Mouse (Mus musculus) heart, postnatal 14 days (tissue): ENCODE measurements at regions not wholly inside any gene's neighbourhood (a gene's known extent, or its start where the extent isn't known, plus 50 kb on each side); places are given as distances from the start of the nearest gene placed in this dataset.

Experiments
- DNase-seq, 2 experiments: peaks; one replicate each; pipeline ENCODE4 v3.0.0; 2021 to 2022
- intact Hi-C: fragments of 180-260 bp; cut with DNase I; formaldehyde crosslinking; loops from one replicate; pipeline ENCODE4 v1.15.1; 2025

DNA sequence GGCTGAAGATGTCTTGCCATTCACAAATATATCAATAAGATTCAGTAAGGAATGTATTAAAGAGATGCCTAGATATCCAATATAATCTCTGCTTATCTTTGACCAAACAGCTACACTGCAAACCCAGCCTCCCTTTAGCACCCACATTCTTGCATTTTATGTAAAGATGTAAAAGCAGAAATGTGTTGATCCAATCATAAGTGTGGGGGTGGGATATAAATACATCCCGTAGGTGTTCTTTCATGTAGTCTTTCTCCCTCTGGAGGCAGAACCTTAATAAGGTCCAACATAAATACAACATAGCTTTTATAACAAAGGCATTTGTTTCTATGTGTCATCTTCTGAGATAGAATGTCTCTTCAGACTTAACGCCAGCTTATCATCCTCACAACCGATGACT lies 637.1 kb upstream of the Flrt2 start:
- intact Hi-C loops, result no loop called here
- DNase-seq, result no peak

DNA sequence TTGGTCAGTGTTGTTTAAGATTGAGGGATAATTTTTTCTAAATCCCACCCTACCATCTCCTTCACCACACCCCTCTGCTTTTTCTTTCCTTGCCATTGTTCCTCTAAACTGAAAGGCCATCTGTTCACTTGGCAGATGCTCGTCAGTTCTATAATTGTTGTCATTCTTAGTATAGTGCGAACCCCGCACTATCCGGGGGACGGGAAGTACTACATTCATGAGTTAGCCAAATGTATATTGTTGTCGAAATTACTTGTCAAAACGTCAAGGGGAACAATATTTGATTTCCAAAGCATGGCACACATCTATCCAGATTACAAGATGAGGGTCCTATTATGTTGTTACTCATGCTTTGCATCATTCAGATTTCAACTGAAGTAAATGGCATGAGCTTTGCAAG lies 635.1 kb upstream of the Flrt2 start:
- no peak for DNase-seq
- intact Hi-C loops, result no loop called here

DNA sequence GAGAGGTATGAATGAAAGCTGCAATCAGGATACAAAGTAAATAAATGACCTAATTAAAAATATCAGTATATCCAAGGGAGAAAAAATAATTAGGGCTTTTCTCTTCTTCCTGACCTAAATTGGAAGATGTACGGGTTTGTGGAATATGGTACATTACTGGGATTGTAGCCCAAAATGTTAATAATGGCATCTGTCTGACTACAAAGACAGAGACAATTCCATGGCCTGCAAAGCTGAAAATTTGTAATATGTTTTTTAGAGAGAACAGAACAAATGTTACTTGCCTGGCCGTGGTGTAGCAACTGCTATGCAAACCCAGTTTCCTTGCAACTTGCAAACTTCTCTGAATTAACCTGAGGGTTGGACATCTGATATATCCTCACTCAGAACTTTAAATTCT lies 632.6 kb upstream of the Flrt2 start:
- no peak for DNase-seq
- intact Hi-C loops, result no loop called here

DNA sequence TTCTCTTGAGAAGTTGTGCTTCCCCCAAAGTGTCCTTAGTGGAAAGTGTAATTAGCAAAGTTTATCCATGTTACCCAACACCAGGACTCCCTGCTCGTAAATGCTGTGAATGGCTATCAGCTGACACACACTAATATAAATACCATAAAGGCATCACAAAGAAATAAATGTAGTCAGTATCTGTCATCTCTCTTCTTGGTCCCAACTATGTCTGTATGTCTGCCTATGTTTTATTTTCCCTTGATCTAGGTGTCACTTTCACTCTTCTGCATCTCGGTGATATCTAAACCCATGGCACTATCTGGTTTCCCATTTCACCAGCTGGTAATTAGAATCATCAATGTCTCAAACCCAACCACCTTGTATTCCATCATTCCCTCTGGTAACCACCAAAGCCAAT lies 619.7 kb upstream of the Flrt2 start:
- intact Hi-C loops, result no loop called here
- no peak for DNase-seq

DNA sequence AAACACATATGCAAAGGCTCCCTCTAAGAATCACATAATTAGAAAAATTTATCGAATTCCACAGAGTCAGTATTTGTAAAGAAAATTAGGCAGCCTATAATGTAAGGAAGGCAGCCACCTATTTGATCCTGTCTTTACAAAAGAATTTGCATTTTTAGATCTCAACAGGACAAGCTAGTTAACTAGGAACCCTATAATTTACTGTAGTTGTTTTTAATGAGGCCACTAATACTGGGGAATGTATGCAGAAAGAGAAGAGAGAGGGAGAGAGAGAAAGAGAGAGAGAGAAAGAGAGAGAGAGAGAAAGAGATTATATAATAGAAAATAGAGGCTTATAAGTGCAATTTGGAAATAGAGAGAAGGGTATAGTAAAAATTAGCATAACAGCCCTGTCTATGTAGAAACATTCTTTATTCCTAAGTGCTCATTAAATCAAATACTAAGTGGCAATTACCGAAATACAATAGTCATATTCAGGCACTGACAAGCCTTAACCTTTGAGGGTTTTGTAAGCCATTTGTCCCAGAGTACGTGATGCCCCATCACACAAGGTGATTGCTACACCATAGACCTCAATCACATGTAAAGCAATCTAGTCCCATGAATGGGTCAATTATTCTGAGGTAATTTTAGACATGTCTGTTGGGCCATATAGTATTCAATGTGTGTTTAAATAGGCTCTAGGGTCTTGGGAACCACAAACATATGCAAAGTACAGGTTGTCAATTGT lies 572.6 kb upstream of the Flrt2 start:
- intact Hi-C loops, result no loop called here
- no peak for DNase-seq

DNA sequence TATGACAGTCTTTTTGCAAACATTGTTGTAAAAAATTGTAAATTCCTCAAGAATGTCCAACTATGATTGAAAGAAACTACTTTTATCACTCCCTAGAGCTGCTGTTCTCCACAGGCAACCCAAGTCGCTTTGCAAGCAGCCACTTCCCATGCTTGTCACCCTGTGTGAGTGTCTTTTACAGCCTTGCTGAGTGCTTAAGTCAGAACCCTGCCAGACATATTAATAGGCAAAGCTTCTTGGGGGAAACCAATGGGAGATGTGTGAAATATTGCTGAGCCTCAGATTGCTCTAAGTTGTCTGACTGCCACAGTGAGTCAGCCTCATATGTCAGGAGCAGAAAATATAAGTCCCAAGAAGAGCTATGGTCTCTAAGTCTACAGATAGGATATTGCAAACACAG lies 559.2 kb upstream of the Flrt2 start:
- DNase-seq, result no peak
- intact Hi-C loops, result no loop called here

DNA sequence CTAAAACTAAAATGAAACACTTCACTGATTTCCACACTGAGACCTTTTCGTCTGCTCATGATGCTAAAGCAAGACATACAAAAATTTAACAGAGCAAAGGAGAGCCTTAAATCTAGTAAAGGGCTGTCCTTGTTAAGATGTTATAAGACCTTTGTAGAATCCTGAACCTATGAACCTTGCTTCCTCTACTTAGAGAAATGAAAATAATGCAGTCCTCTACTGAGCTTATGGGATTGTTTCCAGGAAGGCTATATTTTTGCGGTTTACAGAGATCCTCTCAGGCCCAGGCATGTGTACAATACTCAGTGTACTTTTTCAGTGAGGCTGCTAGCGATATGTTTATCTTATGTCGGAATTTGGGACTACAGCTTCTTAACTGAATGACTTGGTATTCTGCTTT lies 558.5 kb upstream of the Flrt2 start:
- DNase-seq, result no peak

DNA sequence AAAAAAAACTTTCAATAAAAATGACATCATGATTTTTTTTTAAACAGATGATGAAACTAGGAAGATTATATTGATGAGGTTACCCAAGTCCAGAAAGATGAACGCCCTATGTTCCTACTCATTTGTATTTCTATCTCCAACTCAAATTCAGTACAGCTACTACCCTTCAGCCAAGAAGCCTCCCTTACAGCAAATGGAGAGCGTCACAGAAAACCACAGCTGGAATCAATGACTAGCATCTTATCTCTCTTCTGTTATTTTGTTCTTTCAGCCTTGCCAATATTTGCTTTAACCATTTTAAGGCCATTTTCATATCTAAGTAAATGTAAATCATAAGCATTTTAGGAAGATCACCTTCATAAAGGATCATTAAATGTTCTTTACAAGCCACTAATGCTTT lies 553.9 kb upstream of the Flrt2 start:
- no peak for DNase-seq
- intact Hi-C loops, result no loop called here

More for the DNA sequence above, 558.5 kb upstream of the Flrt2 start:
- intact Hi-C loops, result no loop called here

DNA sequence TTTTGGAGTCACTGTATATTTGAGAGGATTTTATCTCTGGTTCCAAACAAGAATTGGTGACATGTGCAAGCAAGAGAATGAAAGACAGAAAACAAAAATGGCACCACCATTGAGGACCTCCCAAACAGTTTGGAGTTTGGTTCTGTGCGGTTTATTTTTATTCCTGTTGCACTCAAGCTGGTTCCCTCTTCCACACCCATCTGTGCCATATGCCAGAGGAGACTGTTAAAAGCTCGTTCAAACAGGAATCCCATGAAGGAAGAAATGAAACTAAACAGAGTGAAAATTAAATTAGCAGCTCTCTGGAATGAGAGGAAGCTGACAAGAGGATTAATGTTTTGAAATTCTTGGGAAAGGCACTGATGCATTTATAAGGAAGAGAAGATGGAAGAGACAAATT lies 521.0 kb upstream of the Flrt2 start:
- no peak for DNase-seq
- intact Hi-C loops, result no loop called here

DNA sequence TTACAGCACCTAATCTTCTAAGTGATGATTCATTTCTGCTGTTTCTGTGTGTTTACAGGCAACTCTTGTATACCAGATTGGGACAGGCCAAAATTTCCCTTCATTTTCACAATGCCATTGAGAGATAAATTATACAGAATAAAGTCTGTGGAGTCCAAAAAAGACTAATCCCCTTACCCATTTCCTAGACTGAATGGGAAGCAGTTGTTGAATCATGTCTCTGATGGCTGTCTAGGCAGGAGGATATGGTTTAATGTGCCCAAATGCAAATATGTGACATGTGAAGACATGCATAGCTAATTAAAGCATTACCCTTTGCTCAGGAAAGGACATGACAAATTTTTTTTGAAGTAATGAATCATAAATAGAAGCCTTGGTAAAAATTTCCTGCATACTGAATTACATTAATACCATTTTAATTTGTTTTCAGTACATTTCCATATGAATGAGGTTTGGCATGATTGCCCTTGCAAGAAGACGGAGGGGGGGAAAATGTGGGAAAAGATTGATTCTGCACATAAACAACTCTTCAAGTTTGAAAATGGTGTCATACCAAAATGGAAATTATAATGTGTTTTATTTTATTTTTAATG lies 518.1 kb upstream of the Flrt2 start:
- DNase-seq, result no peak
- intact Hi-C loops, result no loop called here

DNA sequence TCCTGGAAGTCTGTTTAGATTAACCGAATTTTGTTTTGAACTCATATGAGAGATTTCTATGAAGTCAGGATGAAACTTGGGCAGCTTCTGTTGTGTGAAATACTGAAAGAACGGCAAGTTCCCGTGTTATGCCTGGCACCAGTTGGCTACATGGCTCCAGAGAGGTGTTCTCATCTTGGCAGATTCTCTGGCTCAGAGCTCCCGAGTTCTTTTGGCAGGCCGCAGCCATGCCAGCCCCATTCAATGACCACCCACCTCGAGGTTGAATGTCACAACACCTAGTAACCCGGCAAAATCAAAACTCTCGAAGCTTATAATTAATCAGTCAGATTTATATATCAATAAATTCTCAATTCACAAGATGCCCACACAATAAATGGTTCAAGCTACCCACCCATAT lies 489.5 kb upstream of the Flrt2 start:
- no peak for DNase-seq
- intact Hi-C loops, result no loop called here

DNA sequence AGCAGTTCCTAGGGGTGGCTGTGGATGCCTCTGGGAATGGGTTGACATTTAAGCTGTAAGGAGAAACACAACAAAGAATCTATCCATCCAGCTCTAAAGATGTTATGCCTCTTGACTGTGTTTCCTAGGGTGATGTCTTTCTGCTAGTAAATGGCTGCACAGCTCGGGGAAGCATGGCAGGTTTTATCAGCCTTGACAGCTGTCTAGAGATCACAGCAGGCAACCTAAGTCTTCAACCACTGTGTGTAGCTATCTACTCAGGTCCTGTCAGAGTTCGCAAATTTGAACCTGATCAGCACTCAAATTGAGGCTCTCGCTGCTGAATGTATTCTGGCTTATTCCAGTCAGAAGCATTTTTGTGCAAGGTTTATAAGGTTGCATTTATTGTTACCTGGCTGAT lies 486.9 kb upstream of the Flrt2 start:
- intact Hi-C loops, result no loop called here
- no peak for DNase-seq

DNA sequence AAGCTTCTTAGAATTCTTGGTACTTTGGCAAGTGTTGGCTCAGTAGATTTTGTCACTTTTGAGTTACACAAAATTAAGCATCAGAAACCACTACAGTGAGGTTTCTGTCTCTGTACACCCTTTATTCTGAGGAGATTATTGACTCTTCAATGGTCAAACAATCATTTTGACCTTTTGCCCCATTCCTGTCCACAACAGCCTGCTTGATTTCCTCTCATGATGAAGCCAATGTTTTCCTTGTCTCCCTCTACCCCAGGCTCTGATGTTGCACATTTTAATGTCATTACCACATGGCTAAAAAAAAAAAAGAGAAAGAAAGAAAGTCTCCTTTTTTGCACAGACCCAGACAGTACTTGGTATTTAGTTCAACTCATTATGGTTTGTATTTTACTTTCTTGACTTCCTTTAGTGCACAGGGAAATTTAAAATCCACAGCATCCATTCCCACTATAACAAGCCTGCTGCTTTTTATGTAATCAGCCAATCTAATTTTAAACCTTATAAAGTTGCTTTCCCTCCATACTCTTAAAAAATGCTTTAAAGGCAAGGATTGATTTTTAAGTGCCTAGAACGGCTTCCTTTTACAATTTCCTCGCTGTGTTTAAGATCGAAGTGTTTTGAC lies 452.8 kb upstream of the Flrt2 start:
- intact Hi-C loops, result loop anchor here (10.0 kb wide), 1 partner anchor 456 kb away; the partner anchor contains the start of gene Flrt2
- DNase-seq, result no peak

DNA sequence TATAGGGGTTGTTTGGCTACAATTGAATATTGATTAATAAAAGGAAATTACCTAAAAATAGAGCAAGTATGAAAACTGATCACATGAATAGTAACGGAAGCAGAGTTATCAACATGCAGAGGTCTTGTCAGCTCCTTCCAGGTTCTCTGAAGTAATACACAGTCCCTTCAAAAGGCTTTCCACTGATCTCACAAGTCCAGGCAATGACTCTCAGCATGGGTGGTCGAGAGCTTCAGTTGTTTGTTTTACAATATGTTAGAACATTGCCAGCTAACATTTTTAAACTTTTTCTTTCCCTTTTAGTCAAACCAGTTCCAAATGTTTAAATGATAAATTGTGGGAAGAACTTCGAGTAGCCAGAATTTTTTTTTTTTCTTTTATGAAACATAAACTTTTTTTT lies 424.8 kb upstream of the Flrt2 start:
- intact Hi-C loops, result no loop called here
- no peak for DNase-seq

DNA sequence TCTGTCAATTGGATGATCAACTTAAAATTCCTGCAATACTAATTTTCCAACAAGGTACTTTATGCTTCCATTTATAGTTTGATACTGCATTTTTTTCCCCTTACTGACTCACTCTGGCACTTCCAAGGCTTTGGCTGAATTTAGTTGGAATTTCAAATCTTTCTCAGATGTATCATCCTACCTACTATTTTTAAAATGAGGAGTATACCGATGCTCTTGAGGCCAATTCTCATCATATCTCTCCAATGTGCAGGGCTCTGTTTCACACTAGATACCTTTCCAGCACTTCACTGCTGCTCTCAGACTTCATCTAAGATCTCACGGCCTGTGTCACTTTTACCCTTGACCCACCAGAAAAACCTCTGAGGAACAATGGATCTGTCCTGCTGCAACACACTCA lies 386.6 kb upstream of the Flrt2 start:
- intact Hi-C loops, result no loop called here
- DNase-seq, result no peak

DNA sequence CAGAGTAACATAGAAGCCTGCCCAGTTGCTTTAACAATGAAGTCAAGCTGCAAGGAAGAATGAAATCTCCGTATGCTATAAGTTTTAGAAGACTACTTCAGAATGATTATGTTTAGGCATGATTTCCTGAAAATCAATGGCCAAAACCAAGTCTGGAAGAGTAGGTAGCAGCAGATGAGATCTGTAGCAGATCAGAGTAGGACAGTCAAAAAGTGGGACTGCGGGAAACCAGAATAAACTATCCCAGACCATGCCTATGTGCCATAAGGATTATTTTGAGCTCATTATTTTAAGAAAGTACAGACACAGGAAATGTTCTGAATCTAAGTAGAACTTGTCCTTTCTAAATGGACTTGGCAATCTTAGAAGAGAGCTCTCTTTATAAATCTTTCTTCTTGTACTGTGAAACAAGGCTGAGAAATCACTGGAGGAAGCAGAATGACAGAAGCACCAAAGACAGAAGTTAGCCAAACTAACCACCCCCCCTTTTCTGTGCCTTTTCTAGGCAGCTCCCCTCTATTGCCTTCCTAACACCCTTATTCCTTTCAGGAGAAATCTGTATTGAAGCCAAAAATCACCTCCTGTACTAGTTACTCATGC lies 376.8 kb upstream of the Flrt2 start:
- no peak for DNase-seq
- intact Hi-C loops, result no loop called here

DNA sequence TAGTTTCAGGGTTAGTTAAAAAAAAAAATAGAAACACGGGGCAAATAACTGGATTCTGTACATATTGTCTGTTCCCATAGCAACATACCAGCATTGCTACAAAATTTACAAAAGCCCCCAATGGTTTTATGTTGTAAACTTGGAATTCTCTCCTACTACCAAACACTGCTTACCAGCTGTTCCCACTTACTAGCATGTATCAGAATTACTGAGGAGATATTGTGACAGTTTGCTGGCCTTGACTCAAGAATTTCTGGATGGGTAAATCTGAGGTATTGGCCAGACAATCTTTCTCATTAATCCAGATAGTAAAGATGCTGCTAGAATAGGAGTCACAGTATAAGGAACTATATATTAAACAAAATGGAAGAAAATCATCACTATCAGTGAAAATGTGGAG lies 375.2 kb upstream of the Flrt2 start:
- DNase-seq, result no peak
- intact Hi-C loops, result no loop called here

DNA sequence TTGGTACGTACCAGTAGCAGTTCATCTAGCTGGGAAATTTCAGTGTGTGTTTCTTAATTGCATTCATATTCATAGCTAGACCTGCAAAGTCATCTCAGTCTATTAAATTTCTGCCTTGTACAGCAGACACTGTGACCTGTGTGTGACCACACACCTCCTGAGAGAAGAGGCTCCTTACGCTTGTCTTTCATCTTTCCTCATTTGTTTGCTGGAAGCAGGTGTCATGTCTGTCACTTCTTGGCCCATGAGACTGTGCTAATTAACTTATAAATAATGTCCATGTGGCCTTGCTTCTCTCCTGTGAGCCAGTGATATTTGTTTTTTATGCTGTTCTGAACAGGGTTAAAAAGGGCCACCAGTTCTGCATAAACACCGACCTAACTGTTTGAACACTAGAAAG lies 370.3 kb upstream of the Flrt2 start:
- intact Hi-C loops, result no loop called here
- no peak for DNase-seq

DNA sequence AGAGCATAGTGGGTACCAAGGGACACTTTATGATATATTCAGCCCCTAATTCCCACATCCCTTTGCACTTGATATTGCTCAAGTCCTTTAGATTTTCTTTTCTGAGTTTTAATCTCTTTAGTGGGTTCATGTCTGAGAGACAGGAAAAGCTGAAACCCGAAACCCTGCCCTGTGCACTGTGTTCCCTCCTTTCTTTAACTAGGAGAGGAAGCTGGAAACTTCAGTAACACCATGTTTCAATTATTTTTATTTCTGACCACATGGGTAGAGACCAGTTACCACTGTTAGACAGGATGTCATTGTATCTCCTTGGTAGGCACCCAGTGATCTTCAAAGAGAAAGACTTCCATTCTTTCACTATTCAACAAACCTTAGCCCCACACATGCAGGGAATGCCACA lies 362.4 kb upstream of the Flrt2 start:
- intact Hi-C loops, result no loop called here
- DNase-seq, result no peak

DNA sequence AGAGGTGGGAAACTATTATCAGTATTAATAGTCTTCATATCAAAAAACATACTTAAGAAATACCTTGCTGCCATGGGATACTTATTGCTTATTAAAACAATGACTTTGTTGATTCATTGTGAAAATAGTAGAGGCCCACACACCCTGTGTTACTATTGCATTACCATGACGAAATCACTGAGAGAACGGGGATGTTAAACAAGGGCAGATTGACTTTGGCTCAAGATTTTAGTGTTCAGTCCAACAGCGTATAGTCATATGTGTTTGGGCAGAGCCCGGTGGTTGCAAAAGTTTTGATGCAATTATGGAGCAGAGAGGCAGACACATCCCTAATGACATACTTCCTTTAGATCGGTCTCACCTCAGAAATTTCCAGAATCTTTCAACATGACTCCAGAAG lies 344.2 kb upstream of the Flrt2 start:
- intact Hi-C loops, result no loop called here
- DNase-seq, result no peak

DNA sequence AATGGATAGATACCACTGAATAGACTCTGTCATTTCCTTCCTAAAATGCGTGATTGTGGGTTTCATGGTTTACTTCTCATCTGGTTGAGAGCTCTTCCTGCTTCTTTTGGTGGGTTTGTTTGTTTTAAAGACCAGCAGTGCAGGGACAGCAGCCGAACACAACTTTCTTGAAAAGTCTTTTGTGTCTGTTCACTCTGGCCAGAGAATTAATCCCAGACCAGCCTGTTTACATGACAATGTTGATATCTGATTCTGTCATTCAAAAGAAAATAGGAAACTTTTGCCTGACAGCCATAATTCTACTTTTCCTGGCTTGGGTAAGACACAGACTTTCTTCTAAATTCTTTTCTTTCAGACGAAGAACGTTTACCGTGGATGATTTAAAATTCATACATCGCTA lies 336.9 kb upstream of the Flrt2 start:
- intact Hi-C loops, result no loop called here

More for the DNA sequence above, 336.9 kb upstream of the Flrt2 start:
- no peak for DNase-seq
